Mouse (Mus musculus) urinary bladder, postnatal 25 days (tissue): ENCODE measurements around the gene Ubap1.

Experiments
- DNase-seq: peaks from one replicate; pipeline ENCODE4 v3.0.0; 2022; ENCODE audit warnings: low spot score

The Ubap1 gene

GRCm38 (mm10) chr4:41357154-41357553 lies 8.4 kb downstream of the Ubap1 start:
- DNase-seq, result no peak

DNA sequence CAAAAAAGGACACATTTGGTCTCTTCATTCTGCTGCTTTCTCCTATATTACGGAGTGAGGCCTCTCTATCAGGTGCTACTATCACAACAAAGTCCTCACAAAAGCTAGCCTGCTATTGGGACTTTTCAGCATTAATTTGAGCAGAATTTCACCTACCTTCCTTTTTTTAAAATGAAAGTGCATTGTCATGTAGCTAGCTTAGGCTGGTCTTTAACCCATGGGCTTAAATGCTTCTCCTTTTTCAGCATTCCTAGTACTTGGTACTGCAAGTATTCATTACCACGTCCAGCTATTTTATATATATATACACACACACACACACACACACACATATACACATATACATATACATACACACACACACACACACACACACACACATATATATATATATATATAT lies 9.9 kb downstream of the Ubap1 start:
- no peak for DNase-seq

DNA sequence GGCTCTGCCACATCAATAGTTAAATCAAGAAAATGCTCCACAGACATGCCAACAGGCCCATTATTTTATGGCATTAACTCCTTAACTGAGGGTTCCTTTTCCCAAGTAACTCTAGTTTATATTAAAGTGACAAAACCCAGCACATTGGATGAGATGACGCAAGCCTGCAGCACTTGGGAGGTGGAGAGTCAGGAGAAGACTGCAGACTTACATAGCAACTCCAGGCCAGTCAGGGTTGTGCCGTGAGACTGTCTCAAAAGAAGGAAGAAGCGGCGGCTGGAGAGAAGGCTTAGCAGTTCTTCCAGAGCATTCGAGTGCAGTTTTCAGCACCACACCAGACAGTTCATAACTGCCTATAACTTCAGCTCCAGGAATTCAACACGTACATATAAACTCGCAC lies 10.6 kb downstream of the Ubap1 start:
- DNase-seq, result no peak

DNA sequence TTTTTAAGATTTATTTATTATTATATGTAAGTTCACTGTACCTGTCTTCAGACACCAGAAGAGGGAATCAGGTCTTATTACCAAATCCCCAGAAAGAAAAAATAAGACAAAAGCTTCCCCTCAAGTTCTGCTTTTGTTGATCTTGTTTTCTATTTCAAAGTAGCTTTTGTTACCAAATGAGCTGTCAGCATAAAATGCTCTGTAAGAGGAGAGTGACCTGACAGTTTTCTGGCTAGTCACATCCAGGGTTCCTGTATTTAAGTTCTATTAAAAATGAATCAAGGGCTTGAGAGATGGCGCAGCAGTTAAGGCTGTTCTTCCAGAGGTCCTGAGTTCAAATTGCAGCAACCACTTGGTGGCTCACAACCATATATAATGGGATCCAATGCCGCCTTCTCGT lies 12.3 kb downstream of the Ubap1 start:
- DNase-seq, result no peak

GRCm38 (mm10) chr4:41368198-41368597 lies 19.4 kb downstream of the Ubap1 start:
- no peak for DNase-seq

GRCm38 (mm10) chr4:41369702-41370437 lies 21.1 kb downstream of the Ubap1 start:
- no peak for DNase-seq

DNA sequence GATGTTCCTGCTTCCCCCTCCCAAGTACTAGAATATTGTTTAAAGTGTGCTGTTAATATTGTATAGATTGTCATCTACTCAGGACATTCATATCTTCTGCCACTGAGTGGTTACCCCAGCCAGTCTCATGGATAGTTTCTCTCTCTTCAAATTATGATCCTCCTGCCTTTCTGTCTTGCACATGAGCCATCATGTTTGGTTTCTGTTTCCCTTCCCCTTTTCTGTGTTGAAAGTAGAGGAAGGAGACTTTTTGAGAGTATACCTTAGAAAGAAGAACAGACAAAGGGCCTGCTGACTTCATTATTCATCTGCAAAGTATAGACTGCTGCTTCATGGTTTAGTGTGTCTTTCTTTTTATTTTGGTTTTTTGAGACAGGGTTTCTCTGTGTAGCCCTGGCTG lies 28.8 kb downstream of the Ubap1 start:
- DNase-seq, result no peak

DNA sequence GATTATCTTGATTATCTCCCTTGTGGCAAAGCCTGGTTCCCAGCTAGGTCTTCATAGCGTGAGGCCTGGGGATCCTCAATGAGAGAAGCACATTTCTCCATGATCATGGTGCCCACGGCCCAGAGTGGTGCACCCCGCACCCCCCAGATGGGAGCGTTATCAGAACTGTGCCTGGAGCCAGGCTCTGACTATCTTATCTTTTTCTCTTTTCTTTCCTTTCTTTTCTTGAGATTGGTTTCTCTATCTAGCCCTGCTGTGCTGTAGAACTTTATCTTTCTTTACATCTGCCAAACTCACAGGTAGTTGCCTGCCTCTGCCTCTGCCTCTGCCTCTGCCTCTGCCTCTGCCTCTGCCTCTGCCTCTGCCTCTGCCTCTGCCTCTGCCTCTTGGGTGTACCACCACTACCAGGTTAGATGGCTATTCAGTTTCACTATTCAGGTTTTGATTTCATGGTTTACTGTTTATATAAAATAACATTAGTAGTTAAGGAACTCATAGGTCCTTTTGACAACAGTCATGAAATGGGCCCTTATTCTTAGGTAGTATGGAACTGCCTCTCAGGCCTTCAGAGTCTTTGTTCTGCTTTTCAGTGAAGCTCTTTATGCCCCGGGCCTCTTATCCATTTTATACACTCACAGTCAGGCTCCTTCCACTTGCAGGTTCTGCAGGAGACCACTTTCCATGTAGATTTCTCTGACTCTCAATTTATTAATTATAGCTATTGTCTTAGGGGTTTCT lies 32.6 kb downstream of the Ubap1 start:
- DNase-seq, result no peak

DNA sequence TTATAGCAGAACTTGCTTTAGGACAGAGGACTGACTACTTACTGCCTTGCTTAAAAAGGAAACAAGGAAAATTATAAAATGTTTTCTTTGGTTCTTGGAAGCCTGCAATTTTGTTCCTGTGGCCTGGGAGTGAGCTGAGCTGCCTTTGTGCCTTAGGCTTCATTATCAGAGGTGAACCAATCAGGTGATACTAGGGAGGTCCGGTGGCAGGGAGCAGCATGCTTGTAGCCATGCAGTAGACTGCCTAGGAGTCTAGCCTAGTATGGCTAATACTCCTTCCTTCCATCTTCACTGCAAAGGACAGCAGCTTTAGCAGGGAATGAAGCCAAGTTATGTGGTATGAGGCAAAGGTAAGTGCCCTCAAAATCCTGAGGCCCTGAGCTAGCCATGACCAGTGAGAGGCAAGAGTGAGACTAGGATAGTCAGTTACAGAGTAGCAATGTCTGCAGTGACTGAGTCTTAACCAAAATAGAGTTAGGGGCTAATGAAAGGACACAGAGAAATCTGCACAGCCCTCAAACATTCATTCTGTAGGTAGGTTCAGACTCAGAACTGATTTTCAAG lies 37.7 kb downstream of the Ubap1 start:
- no peak for DNase-seq

GRCm38 (mm10) chr4:41387755-41388469 lies 39.1 kb downstream of the Ubap1 start:
- DNase-seq, result no peak

DNA sequence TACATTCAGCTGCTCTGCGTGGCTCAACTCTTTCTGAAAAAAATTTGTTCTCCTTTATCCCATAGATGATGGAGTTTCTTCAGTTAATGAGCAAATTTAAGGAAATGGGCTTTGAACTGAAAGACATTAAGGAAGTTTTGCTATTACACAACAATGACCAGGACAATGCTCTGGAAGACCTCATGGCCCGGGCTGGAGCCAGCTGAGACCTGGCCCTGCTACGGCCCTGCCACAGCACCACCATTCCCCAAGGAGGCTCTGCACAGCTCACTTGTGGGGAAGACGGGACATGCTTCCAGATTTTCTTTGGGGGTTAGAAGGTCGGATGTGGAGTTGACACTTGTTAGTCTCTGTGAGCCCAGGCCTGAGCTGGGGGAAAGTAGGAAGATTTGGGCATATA lies 39.8 kb downstream of the Ubap1 start:
- DNase-seq, result no peak

- DNase-seq, result no peak
These were observed 40.4 kb downstream of the Ubap1 start for GRCm38 (mm10) chr4:41389240-41389639.

- peak; percentile 79 for DNase-seq
These were observed 41.3 kb downstream of the Ubap1 start for GRCm38 (mm10) chr4:41390122-41390521.

DNA sequence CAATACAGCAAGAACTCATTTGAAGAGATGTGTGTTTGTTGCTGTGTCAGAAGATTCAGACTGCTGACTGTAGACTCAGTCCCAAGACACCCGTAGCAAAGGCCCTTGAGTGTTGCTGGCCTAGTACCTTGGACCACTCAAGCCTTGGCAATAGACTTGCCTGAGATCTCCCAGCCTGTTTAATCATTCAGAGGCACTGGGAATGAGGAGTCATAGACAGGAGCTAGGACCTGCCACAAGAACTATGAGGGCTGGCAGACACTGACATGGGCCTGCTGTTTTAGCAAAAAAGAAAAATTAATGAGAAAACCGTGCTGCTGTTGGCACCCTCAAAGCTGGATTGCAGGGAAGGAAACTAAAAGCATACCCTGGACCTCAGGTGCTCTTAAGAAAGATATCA lies 42.2 kb downstream of the Ubap1 start:
- no peak for DNase-seq

DNA sequence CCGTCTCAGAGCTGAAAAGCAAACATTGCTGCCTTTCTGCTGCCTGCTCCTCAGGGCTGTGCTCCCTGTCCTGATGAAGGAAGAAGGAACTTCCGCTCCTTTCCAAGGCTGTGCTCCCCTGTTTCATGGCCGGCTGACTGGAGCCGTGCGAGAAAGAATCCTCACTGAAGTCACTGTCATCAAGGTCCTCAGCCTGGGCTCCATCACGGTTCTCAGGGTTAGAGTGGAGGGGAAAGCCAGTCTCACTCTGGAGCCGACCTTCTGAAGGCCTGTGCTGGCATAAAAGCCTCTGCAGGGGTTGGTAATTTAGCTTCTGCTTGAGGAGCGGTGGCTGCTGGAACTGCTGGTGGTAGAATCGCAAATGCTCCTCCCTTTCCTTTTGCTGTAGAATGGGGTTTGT lies 45.9 kb downstream of the Ubap1 start:
- DNase-seq, result no peak

- DNase-seq, result no peak
These were observed 49.6 kb downstream of the Ubap1 start for GRCm38 (mm10) chr4:41398353-41398752.

GRCm38 (mm10) chr4:41399904-41400303 lies 51.1 kb downstream of the Ubap1 start:
- no peak for DNase-seq

DNA sequence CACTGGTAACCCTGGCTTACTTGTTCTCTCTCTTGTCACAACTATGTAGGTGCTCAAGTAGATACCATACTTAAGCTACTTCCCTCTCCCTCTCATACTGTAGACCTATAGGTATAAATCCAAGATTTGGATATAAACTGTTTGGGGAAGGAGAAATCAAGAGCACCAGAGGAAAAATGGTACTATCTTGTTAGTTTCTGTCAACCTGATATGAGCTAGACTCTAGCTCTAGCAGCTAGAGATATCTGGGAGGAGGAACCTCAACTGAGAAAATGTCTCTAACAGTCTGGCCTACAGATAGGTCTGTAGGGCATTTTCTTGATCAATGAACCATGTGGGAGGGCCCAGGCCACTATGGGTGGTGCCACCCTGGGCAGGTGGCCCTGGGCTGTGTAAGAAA lies 52.4 kb downstream of the Ubap1 start:
- DNase-seq, result no peak

DNA sequence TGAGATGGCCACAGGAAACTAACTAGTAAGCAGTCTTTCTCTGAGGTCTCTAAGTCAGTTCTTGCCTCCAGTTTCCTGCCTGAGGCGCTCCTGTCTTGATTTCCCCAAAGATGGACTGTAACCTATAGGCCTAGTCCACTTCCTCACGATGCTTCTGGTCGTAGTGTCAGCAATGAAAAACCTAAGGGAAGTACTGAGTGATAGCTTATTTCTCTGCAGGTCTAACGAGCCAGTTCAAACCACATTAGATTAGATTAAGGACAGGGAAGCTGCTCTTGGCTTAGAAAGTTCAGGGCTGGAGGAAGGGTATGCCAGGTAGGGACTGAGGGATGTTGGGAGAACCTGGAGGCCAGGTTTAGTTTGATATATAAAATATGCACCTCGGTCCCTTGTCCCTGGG lies 52.8 kb downstream of the Ubap1 start:
- no peak for DNase-seq

- DNase-seq, result no peak
These were observed 57.8 kb downstream of the Ubap1 start for GRCm38 (mm10) chr4:41406597-41406996.

- no peak for DNase-seq
These were observed 58.6 kb downstream of the Ubap1 start for GRCm38 (mm10) chr4:41407353-41407752.

DNA sequence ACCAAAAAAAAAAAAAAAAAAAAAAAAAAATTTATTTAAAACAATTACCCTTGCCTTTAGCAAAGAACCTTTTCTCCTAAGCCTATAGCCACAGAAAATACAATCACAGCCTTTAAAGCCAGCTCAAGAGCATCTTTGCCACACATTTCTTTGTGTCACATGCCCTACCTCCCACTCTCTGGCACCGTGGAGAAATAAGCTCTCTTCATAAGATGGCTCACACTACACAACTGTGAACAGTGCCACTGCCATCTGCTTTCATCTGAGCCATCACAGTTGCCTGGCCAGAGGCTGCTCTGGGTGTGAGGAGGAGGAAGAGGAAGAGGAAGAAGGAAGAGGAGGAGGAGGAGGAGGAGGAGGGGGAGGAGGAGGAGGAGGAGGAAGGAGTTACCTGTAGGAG lies 60.5 kb downstream of the Ubap1 start:
- DNase-seq, result no peak

DNA sequence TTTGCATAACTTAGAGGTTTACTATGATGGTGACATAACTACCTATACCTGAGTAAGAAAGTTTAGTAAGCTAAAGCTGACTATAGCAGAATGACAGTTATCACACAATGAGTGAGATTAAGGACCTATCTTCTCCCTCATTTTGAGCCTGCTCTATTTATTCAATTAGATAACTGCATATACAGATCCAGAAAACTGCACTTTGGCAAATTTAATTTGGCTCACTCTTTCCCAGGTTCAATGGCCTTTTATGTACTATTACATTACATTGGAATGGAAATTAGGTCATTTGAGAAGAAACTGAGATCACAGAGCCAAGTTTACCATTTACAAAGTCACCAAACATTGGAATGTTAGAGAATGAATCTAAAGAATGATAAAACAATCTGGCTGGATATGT lies 68.2 kb downstream of the Ubap1 start:
- DNase-seq, result no peak
